Mouse (Mus musculus) liver, adult (tissue): ENCODE data around the gene Adgrg6.

Source experiments
- GATA4 ChIP-seq: IDR thresholded peaks from 2 replicates; pipeline ENCODE4 v1.6.1; 2014; ENCODE audit warnings: mild to moderate bottlenecking, low read length; ENCODE audit not compliant: insufficient replicate concordance

The Adgrg6 gene

DNA sequence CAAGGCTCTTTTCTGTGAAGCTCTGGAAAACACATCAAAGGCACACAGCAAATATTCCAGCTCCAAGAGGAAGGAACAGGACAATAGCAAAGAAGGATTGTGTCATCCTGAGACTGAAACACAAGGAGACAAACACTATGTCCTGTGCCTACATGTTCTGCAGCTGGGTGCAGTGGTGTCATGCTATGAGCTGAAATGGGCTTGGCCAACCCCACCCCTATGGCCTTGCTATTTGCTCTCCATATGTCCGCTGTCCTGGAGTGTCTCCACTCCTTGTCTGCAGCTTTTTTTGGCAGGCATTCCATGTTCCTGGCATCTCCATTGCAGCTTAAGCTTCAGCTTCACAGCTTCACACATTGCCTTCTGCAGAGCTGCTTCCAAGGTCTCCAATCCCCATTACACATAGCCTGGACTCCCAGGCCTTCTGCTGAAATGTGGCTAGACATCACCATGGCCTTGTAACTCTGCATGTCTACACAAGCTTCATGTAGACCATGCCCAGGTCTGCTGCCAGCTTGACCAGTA is 180.3 kb downstream of the Adgrg6 start:
- no peak for TF ChIP-seq GATA4

DNA sequence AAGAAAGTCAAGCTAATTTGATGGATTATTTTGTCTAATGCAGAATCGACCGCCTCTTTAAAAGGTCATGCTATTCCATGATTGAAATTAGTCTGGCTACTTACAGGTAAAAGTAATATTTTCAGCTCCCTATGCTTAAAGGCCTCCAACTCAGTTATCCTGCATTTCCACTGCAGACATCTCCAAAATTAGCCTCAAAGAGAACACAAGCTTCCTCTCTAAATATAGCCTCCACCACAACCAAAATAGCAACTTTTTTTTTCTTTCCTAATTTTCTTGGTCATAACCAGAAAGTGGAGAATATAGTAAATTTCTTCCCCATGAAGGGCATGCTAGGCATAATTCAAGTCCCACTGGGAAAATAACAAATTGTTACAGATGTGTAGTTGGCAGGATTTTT is 182.2 kb downstream of the Adgrg6 start:
- no peak for TF ChIP-seq GATA4

DNA sequence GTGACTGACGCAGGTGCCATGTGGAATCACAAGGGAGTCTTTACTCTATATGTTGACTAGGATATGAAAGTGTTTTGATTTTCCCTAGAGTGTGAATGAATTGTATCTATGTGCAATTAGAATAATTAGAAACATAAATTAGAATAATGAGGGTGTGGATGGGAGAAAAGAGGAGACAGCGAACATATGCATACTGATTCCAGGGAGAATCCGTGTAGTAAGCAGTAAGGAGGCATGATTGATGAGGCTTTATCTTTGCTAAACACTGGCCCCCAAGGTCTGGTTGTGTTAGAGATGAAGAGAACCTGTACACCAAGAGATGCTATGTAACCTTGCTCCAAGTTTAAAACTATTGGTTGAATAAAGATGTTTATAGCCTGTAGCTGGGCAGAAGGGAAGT is 187.2 kb downstream of the Adgrg6 start:
- no peak for TF ChIP-seq GATA4
